20 mouse cellular contexts compared by ENCODE assay signal in the genomic region with DNA sequence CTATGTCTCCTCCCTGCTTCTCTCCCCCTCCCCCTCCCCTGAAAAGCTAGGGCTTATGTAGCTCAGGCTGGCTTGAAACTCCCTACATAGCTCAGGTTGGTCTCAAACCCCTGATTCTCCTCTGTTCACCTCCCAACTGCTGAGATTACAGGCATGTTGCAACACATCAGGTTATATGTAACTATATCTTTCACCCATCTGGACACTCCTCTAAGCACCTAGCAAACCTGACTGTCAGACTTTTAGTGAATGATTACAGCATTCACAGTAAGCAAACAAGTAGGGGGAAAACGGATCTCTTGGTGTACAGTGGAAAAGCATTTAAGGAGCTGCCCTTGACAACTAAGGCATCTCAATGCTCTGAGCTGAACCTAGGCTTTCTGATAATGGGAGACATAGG.
DNase-seq lines count a peak whose midpoint lies in the region; ATAC-seq and TF ChIP-seq lines count a peak whose summit lies in the region.
"Had no signal": no experiment of that assay in that cellular context is flagged by ENCODE, and none has a peak within 500 bp of the region (broad histone marks: within the 10 kb centered on the region; RNA-seq: fewer than 3 reads in every experiment).

No protein-coding gene starts in this region.

- no peak for TF ChIP-seq POLR2A in liver, adult 2 months (IDR thresholded peaks at IDR 0.05; ENCODE audit: extremely low read depth, insufficient read depth, low read length)

- no peaks in the 10 kb centered on the region for H3K27me3 ChIP-seq in liver, adult 2 months (ENCODE audit: control insufficient read depth, insufficient read depth, low read length)
- H3K27me3 ChIP-seq in liver, embryonic 11.5 days (replicated peaks; ENCODE audit: control insufficient read depth, insufficient read depth, low read length): no peaks in the 10 kb centered on the region
- H3K27me3 ChIP-seq in midbrain, embryonic 15.5 days (replicated peaks): no peaks in the 10 kb centered on the region
- peaks cover 7% of the 10 kb centered on the region; the same call in 1 of the 2 replicates for H3K27me3 ChIP-seq in midbrain, embryonic 14.5 days (ENCODE audit: control insufficient read depth, insufficient read depth, low read length)
- no peaks in the 10 kb centered on the region for H3K27me3 ChIP-seq in neural tube, embryonic 15.5 days (replicated peaks)
- H3K27me3 ChIP-seq: forebrain, embryonic 13.5 days had no signal

- no peaks in the 10 kb centered on the region; the same call in 1 of the 2 replicates for H3K79me2 ChIP-seq in liver, adult 2 months (ENCODE audit: control insufficient read depth, insufficient read depth, low read length)

- no peak overlapping the region for H3K9ac ChIP-seq in liver, adult 2 months (ENCODE audit: low read depth, low read length)
- H3K9ac ChIP-seq in liver, embryonic 11.5 days (ENCODE audit: low read depth, low read length): no peak overlapping the region
- no peak overlapping the region for H3K9ac ChIP-seq in midbrain, embryonic 15.5 days
- H3K9ac ChIP-seq in midbrain, embryonic 14.5 days (replicated peaks; ENCODE audit: low read length): no peak overlapping the region
- no peak overlapping the region for H3K9ac ChIP-seq in neural tube, embryonic 15.5 days (replicated peaks)
- H3K9ac ChIP-seq: forebrain, embryonic 13.5 days had no signal

- WGBS in liver, adult 2 months: 26% methylated on average over 1 of the region's 1 CpGs
- 51% methylated on average over 1 of the region's 1 CpGs for WGBS in liver, embryonic 11.5 days
- WGBS in midbrain, embryonic 15.5 days: 53% methylated on average over 1 of the region's 1 CpGs
- WGBS in midbrain, embryonic 14.5 days: 48% methylated on average over 1 of the region's 1 CpGs
- WGBS in neural tube, embryonic 15.5 days: 35% methylated on average over 1 of the region's 1 CpGs

- H3K27ac ChIP-seq in liver, adult 2 months (replicated peaks; ENCODE audit: insufficient read depth, low read depth, low read length): no peak overlapping the region
- no peak overlapping the region for H3K27ac ChIP-seq in liver, embryonic 11.5 days (ENCODE audit: low read depth, low read length)
- H3K27ac ChIP-seq in midbrain, embryonic 15.5 days: 0 out of 2 replicates have a peak overlapping the region, but pooled peaks have one; percentile 9
- no peak overlapping the region for H3K27ac ChIP-seq in midbrain, embryonic 14.5 days (replicated peaks; ENCODE audit: low read depth, low read length)
- peak overlapping the region; percentile 13; the same call in 1 of the 2 replicates for H3K27ac ChIP-seq in neural tube, embryonic 15.5 days (replicated peaks)
- H3K27ac ChIP-seq: embryonic facial prominence, embryonic 10.5 days; forebrain, embryonic 13.5 days; heart, embryonic 10.5 days had no signal

- ATAC-seq in liver, embryonic 11.5 days (replicated peaks; ENCODE audit: low FRiP score): no peak
- ATAC-seq in midbrain, embryonic 15.5 days (replicated peaks): no peak
- no peak for ATAC-seq in midbrain, embryonic 14.5 days (ENCODE audit: low FRiP score, low TSS enrichment)
- ATAC-seq in neural tube, embryonic 15.5 days (ENCODE audit: low FRiP score): no peak
- ATAC-seq: CD4-positive, CD25-positive, alpha-beta regulatory T cell, adult 4 months had no signal

- H3K4me2 ChIP-seq in liver, embryonic 11.5 days: no peak overlapping the region
- H3K4me2 ChIP-seq in midbrain, embryonic 15.5 days: no peak overlapping the region
- no peak overlapping the region for H3K4me2 ChIP-seq in midbrain, embryonic 14.5 days (ENCODE audit: low read length)
- no peak overlapping the region for H3K4me2 ChIP-seq in neural tube, embryonic 15.5 days
- H3K4me2 ChIP-seq: forebrain, embryonic 13.5 days had no signal

- TF ChIP-seq CTCF in liver, adult 2 months (IDR thresholded peaks at IDR 0.05; ENCODE audit: low read depth, low read length): no peak

- H3K4me3 ChIP-seq in liver, adult 2 months (ENCODE audit: insufficient read depth, low read depth, low read length): no peak overlapping the region
- H3K4me3 ChIP-seq in liver, embryonic 11.5 days (ENCODE audit: low read depth, low read length): no peak overlapping the region
- no peak overlapping the region for H3K4me3 ChIP-seq in midbrain, embryonic 15.5 days
- H3K4me3 ChIP-seq in midbrain, embryonic 14.5 days (replicated peaks; ENCODE audit: low read depth, low read length): no peak overlapping the region
- H3K4me3 ChIP-seq in neural tube, embryonic 15.5 days (replicated peaks): no peak overlapping the region
- H3K4me3 ChIP-seq: embryonic facial prominence, embryonic 10.5 days; forebrain, embryonic 13.5 days; heart, embryonic 10.5 days had no signal

- no peaks in the 10 kb centered on the region for H3K9me3 ChIP-seq in liver, embryonic 11.5 days (ENCODE audit: control insufficient read depth, low read length)
- no peaks in the 10 kb centered on the region for H3K9me3 ChIP-seq in midbrain, embryonic 15.5 days
- no peaks in the 10 kb centered on the region for H3K9me3 ChIP-seq in midbrain, embryonic 14.5 days (ENCODE audit: control insufficient read depth, low read length)
- no peaks in the 10 kb centered on the region for H3K9me3 ChIP-seq in neural tube, embryonic 15.5 days (replicated peaks)
- H3K9me3 ChIP-seq: embryonic facial prominence, embryonic 10.5 days; forebrain, embryonic 13.5 days; heart, embryonic 10.5 days had no signal

- peak; percentile 39 for DNase-seq in heart, adult 11 months
- no peak for DNase-seq in heart, postnatal 4 days
- peak; percentile 33 for DNase-seq in liver, adult 2 months (ENCODE audit: extremely low read depth, low read depth, low spot score)
- DNase-seq in liver, embryonic 11.5 days (ENCODE audit: low spot score): no peak
- DNase-seq in midbrain, embryonic 14.5 days: no peak
- DNase-seq: adrenal gland, adult 8-10 months; adrenal gland, postnatal 36 days; B cell, adult 2 months; cerebellum, adult 2 months; cerebellum, postnatal 10 days; gastrocnemius, postnatal 36 days; heart, adult 18-20 months; heart, postnatal 10 days had no signal

- no peaks in the 10 kb centered on the region for H3K4me1 ChIP-seq in liver, adult 2 months (ENCODE audit: control insufficient read depth, insufficient read depth, low read length)
- no peaks in the 10 kb centered on the region for H3K4me1 ChIP-seq in liver, embryonic 11.5 days (replicated peaks; ENCODE audit: control insufficient read depth, insufficient read depth, low read length)
- peaks cover 9% of the 10 kb centered on the region for H3K4me1 ChIP-seq in midbrain, embryonic 15.5 days
- H3K4me1 ChIP-seq in midbrain, embryonic 14.5 days (ENCODE audit: control insufficient read depth, insufficient read depth, low read length): peaks cover 6% of the 10 kb centered on the region; the same call in 1 of the 2 replicates
- peaks cover 25% of the 10 kb centered on the region for H3K4me1 ChIP-seq in neural tube, embryonic 15.5 days

- no peaks in the 10 kb centered on the region; the same call in 1 of the 2 replicates for H3K36me3 ChIP-seq in liver, adult 2 months (ENCODE audit: control insufficient read depth, insufficient read depth, low read length)
- no peaks in the 10 kb centered on the region for H3K36me3 ChIP-seq in liver, embryonic 11.5 days (ENCODE audit: control insufficient read depth, insufficient read depth, low read length)
- H3K36me3 ChIP-seq in midbrain, embryonic 15.5 days (replicated peaks): no peaks in the 10 kb centered on the region
- no peaks in the 10 kb centered on the region for H3K36me3 ChIP-seq in midbrain, embryonic 14.5 days (ENCODE audit: control insufficient read depth, insufficient read depth, low read length)
- no peaks in the 10 kb centered on the region for H3K36me3 ChIP-seq in neural tube, embryonic 15.5 days
- H3K36me3 ChIP-seq: G1E; heart, embryonic 10.5 days had no signal

Comparison
In these comparisons a context has a peak if more than half of its experiments do, and no peak if none do; other contexts are left out.
1. DNase-seq: peak in heart, adult 11 months (single experiment) and liver, adult 2 months (single experiment); none in heart, postnatal 4 days (single experiment), liver, embryonic 11.5 days (single experiment) and midbrain, embryonic 14.5 days (single experiment).
2. H3K27ac ChIP-seq: peak in midbrain, embryonic 15.5 days (single experiment) and neural tube, embryonic 15.5 days (single experiment); none in liver, adult 2 months (single experiment), liver, embryonic 11.5 days (single experiment) and midbrain, embryonic 14.5 days (single experiment).